Mouse (Mus musculus): ENCODE data around the gene 2010111I01Rik. TPM values are rescaled to one million over a fixed set of nuclear protein-coding genes. Genes with fewer than 3 reads are reported as not detected.

2010111I01Rik gene
- polyA plus RNA-seq, 1 experiment, result not detected

GRCm38 (mm10) chr13:63010345-63011090 is 45.8 kb downstream of the 2010111I01Rik start:
- H3K27ac ChIP-seq (ENCODE audit: insufficient read depth, low read depth, low read length), result no peak overlapping the region
- TF ChIP-seq CTCF (IDR thresholded peaks at IDR 0.05; ENCODE audit: insufficient read depth, low read depth, low read length) (no peak), POLR2A (IDR thresholded peaks at IDR 0.05; ENCODE audit: insufficient read depth, low read depth, low read length) (no peak)
- no peaks in the 10 kb centered on the region for H3K4me1 ChIP-seq (ENCODE audit: control insufficient read depth, insufficient read depth, low read length)
- no peak overlapping the region for H3K4me3 ChIP-seq (ENCODE audit: insufficient read depth, low read depth, low read length)
- 84% methylated on average over 2 of the region's 2 CpGs for WGBS

DNA sequence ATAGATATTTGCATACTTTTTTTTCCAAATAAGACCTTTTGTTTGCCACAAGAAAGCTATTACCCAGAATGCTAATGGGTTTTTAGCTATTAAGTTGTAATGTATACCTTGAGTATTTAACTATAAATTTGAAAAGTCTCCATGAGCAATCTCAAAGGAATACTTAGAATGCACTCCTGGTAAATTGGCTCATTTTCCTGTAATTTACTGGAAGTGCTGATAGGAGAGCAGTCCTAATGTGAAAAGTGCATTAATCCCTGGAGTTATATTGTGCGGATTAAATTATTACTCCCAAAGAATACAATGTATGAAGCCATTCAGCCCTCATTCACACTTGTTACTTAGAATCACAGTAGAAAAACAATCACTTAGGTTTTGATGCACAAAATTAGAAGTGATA is 49.7 kb downstream of the 2010111I01Rik start:
- TF ChIP-seq CTCF (IDR thresholded peaks at IDR 0.05; ENCODE audit: insufficient read depth, low read depth, low read length) (no peak), POLR2A (IDR thresholded peaks at IDR 0.05; ENCODE audit: insufficient read depth, low read depth, low read length) (no peak)
- WGBS, result 57% methylated on average over 1 of the region's 1 CpGs
- Histone ChIP-seq H3K4me1 (ENCODE audit: control insufficient read depth, insufficient read depth, low read length) (no peaks in the 10 kb centered on the region), H3K27ac (ENCODE audit: insufficient read depth, low read depth, low read length) (no peak overlapping the region), H3K4me3 (ENCODE audit: insufficient read depth, low read depth, low read length) (no peak overlapping the region)

GRCm38 (mm10) chr13:63015362-63015761 is 50.7 kb downstream of the 2010111I01Rik start:
- 79% methylated on average over 4 of the region's 4 CpGs for WGBS
- TF ChIP-seq POLR2A (IDR thresholded peaks at IDR 0.05; ENCODE audit: insufficient read depth, low read depth, low read length) (no peak), CTCF (IDR thresholded peaks at IDR 0.05; ENCODE audit: insufficient read depth, low read depth, low read length) (no peak)
- Histone ChIP-seq H3K4me3 (ENCODE audit: insufficient read depth, low read depth, low read length) (no peak overlapping the region), H3K27ac (ENCODE audit: insufficient read depth, low read depth, low read length) (no peak overlapping the region), H3K4me1 (ENCODE audit: control insufficient read depth, insufficient read depth, low read length) (no peaks in the 10 kb centered on the region)

DNA sequence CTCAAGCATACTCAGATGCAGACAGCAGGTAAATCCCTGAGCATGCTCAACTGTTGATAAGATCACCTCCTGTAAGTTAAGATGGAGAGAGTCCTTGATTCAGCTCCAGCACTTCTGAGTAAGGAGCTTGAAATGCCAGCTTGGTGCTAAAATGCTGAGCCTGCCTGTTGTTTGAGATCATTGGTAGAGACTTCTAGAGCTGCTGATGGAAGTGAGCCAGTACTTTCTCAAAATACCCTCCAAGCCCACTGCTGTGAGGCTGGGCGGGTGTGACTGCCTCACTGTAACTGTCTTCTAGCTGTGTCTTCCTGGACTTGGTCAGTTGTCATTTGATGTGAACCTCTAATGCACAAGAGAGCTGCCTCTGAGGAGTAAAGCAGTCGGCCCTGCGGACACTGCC is 51.4 kb downstream of the 2010111I01Rik start:
- H3K4me1 ChIP-seq (ENCODE audit: control insufficient read depth, insufficient read depth, low read length), result no peaks in the 10 kb centered on the region
- H3K4me3 ChIP-seq (ENCODE audit: insufficient read depth, low read depth, low read length), result no peak overlapping the region
- H3K27ac ChIP-seq (ENCODE audit: insufficient read depth, low read depth, low read length), result no peak overlapping the region
- 86% methylated on average over 3 of the region's 3 CpGs for WGBS
- TF ChIP-seq CTCF (IDR thresholded peaks at IDR 0.05; ENCODE audit: insufficient read depth, low read depth, low read length), result no peak
- TF ChIP-seq POLR2A (IDR thresholded peaks at IDR 0.05; ENCODE audit: insufficient read depth, low read depth, low read length), result no peak

DNA sequence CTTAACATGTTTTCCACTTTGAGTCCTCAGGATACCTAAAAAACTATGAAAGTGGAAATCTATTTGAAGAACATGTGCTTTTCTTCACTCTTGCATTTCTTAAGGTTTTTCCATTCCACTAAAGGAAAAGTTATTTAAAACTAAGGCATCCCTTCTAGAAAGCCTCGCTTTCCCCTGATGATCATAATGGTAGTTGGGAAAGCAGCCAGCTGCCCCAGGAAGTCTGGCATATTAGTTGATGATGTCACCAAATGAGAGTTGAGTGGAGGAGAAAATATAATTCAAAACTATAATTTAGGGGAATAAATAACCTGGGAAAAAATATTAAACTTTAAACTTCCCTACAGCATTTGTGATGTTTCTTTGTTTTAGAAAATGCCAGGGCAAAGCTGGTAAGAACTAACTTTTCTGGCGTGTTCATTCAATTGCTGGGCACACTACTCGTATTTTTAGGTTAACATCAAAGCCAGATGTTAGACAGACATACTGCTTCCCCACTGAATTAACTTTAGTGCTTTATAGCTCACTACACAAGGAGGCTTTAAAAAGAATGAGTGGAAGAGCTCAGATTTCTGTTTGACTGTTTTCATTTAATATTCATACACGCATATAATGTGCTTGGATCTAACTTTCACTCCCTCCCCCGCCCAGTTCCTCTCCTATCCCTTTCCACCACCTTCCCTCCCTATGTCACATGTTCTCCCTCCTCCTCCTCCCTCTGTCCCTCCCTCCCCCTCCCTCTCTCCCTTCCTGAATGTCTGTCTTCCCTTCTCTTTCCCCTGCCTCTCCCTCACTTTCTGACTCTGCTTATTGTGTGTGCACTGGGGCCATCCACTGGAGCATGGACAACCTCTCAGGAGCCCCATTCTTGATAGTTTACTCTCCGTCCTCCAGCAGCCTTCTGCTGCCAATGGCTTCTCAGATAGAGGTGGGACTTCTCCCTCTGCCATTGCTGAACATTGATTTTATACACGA is 58.8 kb downstream of the 2010111I01Rik start:
- H3K4me3 ChIP-seq (ENCODE audit: insufficient read depth, low read depth, low read length), result no peak overlapping the region
- TF ChIP-seq CTCF (IDR thresholded peaks at IDR 0.05; ENCODE audit: insufficient read depth, low read depth, low read length), result no peak
- no peak for TF ChIP-seq POLR2A (IDR thresholded peaks at IDR 0.05; ENCODE audit: insufficient read depth, low read depth, low read length)
- no peak overlapping the region for H3K27ac ChIP-seq (ENCODE audit: insufficient read depth, low read depth, low read length)
- WGBS, result 56% methylated on average over 7 of the region's 7 CpGs
- H3K4me1 ChIP-seq (ENCODE audit: control insufficient read depth, insufficient read depth, low read length), result peaks cover 3% of the 10 kb centered on the region

- Histone ChIP-seq H3K4me3 (ENCODE audit: insufficient read depth, low read depth, low read length) (no peak overlapping the region), H3K4me1 (ENCODE audit: control insufficient read depth, insufficient read depth, low read length) (peaks cover 13% of the 10 kb centered on the region), H3K27ac (ENCODE audit: insufficient read depth, low read depth, low read length) (no peak overlapping the region)
- TF ChIP-seq POLR2A (IDR thresholded peaks at IDR 0.05; ENCODE audit: insufficient read depth, low read depth, low read length), result no peak
- no peak for TF ChIP-seq CTCF (IDR thresholded peaks at IDR 0.05; ENCODE audit: insufficient read depth, low read depth, low read length)
- WGBS, result 73% methylated on average over 1 of the region's 1 CpGs
These were observed 65.3 kb downstream of the 2010111I01Rik start for GRCm38 (mm10) chr13:63030023-63030422.

- 97% methylated on average over 1 of the region's 1 CpGs for WGBS
- Histone ChIP-seq H3K4me3 (ENCODE audit: insufficient read depth, low read depth, low read length) (no peak overlapping the region), H3K27ac (ENCODE audit: insufficient read depth, low read depth, low read length) (no peak overlapping the region), H3K4me1 (ENCODE audit: control insufficient read depth, insufficient read depth, low read length) (peaks cover 13% of the 10 kb centered on the region)
- TF ChIP-seq CTCF (IDR thresholded peaks at IDR 0.05; ENCODE audit: insufficient read depth, low read depth, low read length) (no peak), POLR2A (IDR thresholded peaks at IDR 0.05; ENCODE audit: insufficient read depth, low read depth, low read length) (no peak)
These were observed 66.6 kb downstream of the 2010111I01Rik start for GRCm38 (mm10) chr13:63031244-63031643.

- H3K4me3 ChIP-seq (ENCODE audit: insufficient read depth, low read depth, low read length), result no peak overlapping the region
- no peak overlapping the region for H3K27ac ChIP-seq (ENCODE audit: insufficient read depth, low read depth, low read length)
- H3K4me1 ChIP-seq (ENCODE audit: control insufficient read depth, insufficient read depth, low read length), result peaks cover 13% of the 10 kb centered on the region
- no peak for TF ChIP-seq POLR2A (IDR thresholded peaks at IDR 0.05; ENCODE audit: insufficient read depth, low read depth, low read length)
- TF ChIP-seq CTCF (IDR thresholded peaks at IDR 0.05; ENCODE audit: insufficient read depth, low read depth, low read length), result no peak
- 37% methylated on average over 5 of the region's 5 CpGs for WGBS
These were observed 67.7 kb downstream of the 2010111I01Rik start for GRCm38 (mm10) chr13:63032304-63032830.
